Mouse (Mus musculus): ENCODE results near the gene Pafah1b3.

- TF ChIP-seq POLR2A (IDR thresholded peaks at IDR 0.05; ENCODE audit: control insufficient read depth, low read depth, low read length) (no peak), CTCF (IDR thresholded peaks at IDR 0.05; ENCODE audit: control insufficient read depth, insufficient read depth, insufficient replicate concordance, low read depth, low read length) (no peak)
These were observed 11.0 kb upstream of the Pafah1b3 start for GRCm38 (mm10) chr7:25308702-25309318.

Measured in testis, adult 2 months (tissue).